ENCODE assay signal across 8 mouse cellular contexts in genomic region chr4:134534932-134535786, GRCm38 (mm10). TPM values are rescaled to one million over a fixed set of nuclear protein-coding genes. Genes with fewer than 3 reads are reported as not detected.
DNase-seq lines count a peak whose midpoint lies in the region; ATAC-seq and TF ChIP-seq lines count a peak whose summit lies in the region.

TSS of gene Mtfr1l (minus strand) at chr4:134535387.

- ATAC-seq in forebrain, postnatal 0 days, result peak; percentile 97
- peak; percentile 97 for ATAC-seq in lung, embryonic 15.5 days (ENCODE audit: borderline replicate concordance, extremely low read depth, low FRiP score, low TSS enrichment)

- peaks cover 9 to 14% of the 10 kb centered on the region in 2 experiments for H3K4me1 ChIP-seq in MEL (ENCODE audit: control insufficient read depth in 1 of 2, insufficient read depth in 2 of 2, low read length in 2 of 2)
- H3K4me1 ChIP-seq in cerebellum, adult 2 months (ENCODE audit: control insufficient read depth, insufficient read depth, low read length), result peaks cover 23% of the 10 kb centered on the region
- peaks cover 10% of the 10 kb centered on the region for H3K4me1 ChIP-seq in forebrain, postnatal 0 days (ENCODE audit: insufficient read depth)
- H3K4me1 ChIP-seq in lung, embryonic 15.5 days, result peaks cover 29% of the 10 kb centered on the region

- no peak for TF ChIP-seq CTCF in MEL (IDR thresholded peaks at IDR 0.05 in 2 of 3, conservative IDR thresholded peaks at IDR 0.05 in 1 of 3; ENCODE audit: control insufficient read depth in 1 of 3, insufficient read depth in 1 of 3, low read depth in 2 of 3, low read length in 3 of 3, poor library complexity in 1 of 3, severe bottlenecking in 1 of 3)
- TF ChIP-seq CTCF in cerebellum, adult 2 months (IDR thresholded peaks at IDR 0.05; ENCODE audit: borderline replicate concordance, insufficient read depth, low read depth, low read length), result no peak
- no peak for TF ChIP-seq CTCF in forebrain, postnatal 0 days (IDR thresholded peaks at IDR 0.05; ENCODE audit: low read depth)

- no peaks in the 10 kb centered on the region for H3K27me3 ChIP-seq in MEL (ENCODE audit: control insufficient read depth in 1 of 2, insufficient read depth in 2 of 2, low read length in 2 of 2)
- no peaks in the 10 kb centered on the region for H3K27me3 ChIP-seq in cerebellum, adult 2 months (ENCODE audit: control insufficient read depth, insufficient read depth, low read length)
- H3K27me3 ChIP-seq in forebrain, postnatal 0 days (ENCODE audit: insufficient read depth, low read length), result no peaks in the 10 kb centered on the region
- no peaks in the 10 kb centered on the region for H3K27me3 ChIP-seq in lung, embryonic 15.5 days

- H3K9me3 ChIP-seq in MEL (replicated peaks; ENCODE audit: insufficient read depth, low read length), result no peaks in the 10 kb centered on the region
- no peaks in the 10 kb centered on the region for H3K9me3 ChIP-seq in forebrain, postnatal 0 days (ENCODE audit: low read length)
- H3K9me3 ChIP-seq in lung, embryonic 15.5 days, result no peaks in the 10 kb centered on the region

- H3K27ac ChIP-seq in MEL (ENCODE audit: control insufficient read depth, low read depth, low read length), result peak within 1 kb of the TSS; percentile 67
- peak within 1 kb of the TSS; percentile 69; the same call in 1 of the 2 replicates for H3K27ac ChIP-seq in cerebellum, adult 2 months (ENCODE audit: insufficient read depth, low read length)
- peak within 1 kb of the TSS; percentile 90 for H3K27ac ChIP-seq in forebrain, postnatal 0 days (ENCODE audit: low read depth, low read length)
- peak within 1 kb of the TSS; percentile 88 for H3K27ac ChIP-seq in lung, embryonic 15.5 days

- peaks cover 0 to 7% of the 10 kb centered on the region in 2 experiments; a peak in 2 of 4 replicates for H3K36me3 ChIP-seq in MEL (ENCODE audit: control insufficient read depth in 1 of 2, insufficient read depth in 2 of 2, low read length in 2 of 2)
- peaks cover 30% of the 10 kb centered on the region for H3K36me3 ChIP-seq in forebrain, postnatal 0 days (ENCODE audit: insufficient read depth)
- H3K36me3 ChIP-seq in lung, embryonic 15.5 days, result peaks cover 26% of the 10 kb centered on the region

- peak within 1 kb of the TSS; percentile 88 to 93 for H3K4me3 ChIP-seq in MEL (ENCODE audit: control insufficient read depth in 1 of 2, insufficient read depth in 1 of 2, low read depth in 2 of 2, low read length in 2 of 2)
- H3K4me3 ChIP-seq in cerebellum, adult 2 months (replicated peaks; ENCODE audit: insufficient read depth, low read depth, low read length), result peak within 1 kb of the TSS; percentile 73
- H3K4me3 ChIP-seq in forebrain, postnatal 0 days (ENCODE audit: low read depth, low read length), result peak within 1 kb of the TSS; percentile 97
- H3K4me3 ChIP-seq in lung, embryonic 15.5 days, result peak within 1 kb of the TSS; percentile 88

- H3K4me2 ChIP-seq in forebrain, postnatal 0 days (ENCODE audit: low read depth), result peak within 1 kb of the TSS; percentile 99
- peak within 1 kb of the TSS; percentile 87 for H3K4me2 ChIP-seq in lung, embryonic 15.5 days

- DNase-seq in MEL (ENCODE audit: low read depth, low spot score), result peak; percentile 98
- peak; percentile 95 to 97 for DNase-seq in cerebellum, adult 2 months
- peak; percentile 95 for DNase-seq in forebrain, postnatal 0 days
- DNase-seq in heart, postnatal 4 days, result peak; percentile 98
- peak; percentile 94 to 96 for DNase-seq in layer of hippocampus, adult 8-10 months (ENCODE audit: low spot score in 2 of 2)
- peak; percentile 98 for DNase-seq in ovary, adult 18-20 months (ENCODE audit: low spot score)
- peak; percentile 95 for DNase-seq in thymus, postnatal 0 days (ENCODE audit: low spot score)

- peaks cover 12% of the 10 kb centered on the region for H3K79me2 ChIP-seq in MEL (ENCODE audit: control insufficient read depth, insufficient read depth, low read length, poor library complexity)

- no peak for TF ChIP-seq RAD21 in MEL (IDR thresholded peaks at IDR 0.05; ENCODE audit: low read depth, low read length)

- peak within 1 kb of the TSS; percentile 94 for H3K9ac ChIP-seq in MEL (ENCODE audit: control insufficient read depth, low read depth, low read length, poor library complexity, severe bottlenecking)
- H3K9ac ChIP-seq in forebrain, postnatal 0 days, result peak within 1 kb of the TSS; percentile 80
- peak within 1 kb of the TSS; percentile 73 for H3K9ac ChIP-seq in lung, embryonic 15.5 days

- peak; percentile 63 to 77 for TF ChIP-seq POLR2A in MEL (IDR thresholded peaks at IDR 0.05; ENCODE audit: control insufficient read depth in 1 of 2, insufficient read depth in 1 of 2, low read depth in 1 of 2, low read length in 2 of 2, poor library complexity in 1 of 2)
- TF ChIP-seq POLR2A in cerebellum, adult 2 months (IDR thresholded peaks at IDR 0.05; ENCODE audit: borderline replicate concordance, insufficient read depth, low read length), result 0 out of 2 replicates have a peak, but pooled peaks have one; percentile 38

- WGBS in cerebellum, adult 2 months, result under 1% methylated on average over 70 of the region's 71 CpGs
- 2% methylated on average over 68 of the region's 71 CpGs for WGBS in forebrain, postnatal 0 days
- under 1% methylated on average over 71 of the region's 71 CpGs for WGBS in lung, embryonic 15.5 days

- no peak for TF ChIP-seq EP300 in MEL (IDR thresholded peaks at IDR 0.05; ENCODE audit: low read depth in 1 of 2, low read length in 2 of 2)

TF ChIP-seq in MEL, 35 proteins besides CTCF, POLR2A, EP300 and RAD21 (continues in another document):
- peak; percentile 70 for TF ChIP-seq NELFE (IDR thresholded peaks at IDR 0.05; ENCODE audit: low read depth, low read length)
- no peak; the same call in 1 of the 2 replicates for TF ChIP-seq MXI1 (IDR thresholded peaks at IDR 0.05; ENCODE audit: low read depth, low read length)
- no peak; the same call in 1 of the 2 replicates for TF ChIP-seq SIN3A (IDR thresholded peaks at IDR 0.05; ENCODE audit: low read length)
- TF ChIP-seq UBTF (IDR thresholded peaks at IDR 0.05; ENCODE audit: borderline replicate concordance, insufficient read depth, low read depth, low read length), result peak; percentile 82; the same call in 1 of the 2 replicates
- peak; percentile 25; the same call in 1 of the 2 replicates for TF ChIP-seq TCF12 (IDR thresholded peaks at IDR 0.05; ENCODE audit: low read depth, low read length)
- no peak for TF ChIP-seq RCOR1 (IDR thresholded peaks at IDR 0.05; ENCODE audit: low read depth, low read length)
- no peak for TF ChIP-seq CHD1 (IDR thresholded peaks at IDR 0.05; ENCODE audit: low read depth, low read length)
- no peak for TF ChIP-seq ZKSCAN1 (IDR thresholded peaks at IDR 0.05; ENCODE audit: low read depth, low read length)
- peak; percentile 51; the same call in 1 of the 2 replicates for TF ChIP-seq CHD2 (IDR thresholded peaks at IDR 0.05; ENCODE audit: low read length)
- TF ChIP-seq USF1 (IDR thresholded peaks at IDR 0.05; ENCODE audit: low read depth, low read length), result 0 out of 2 replicates have a peak, but pooled peaks have one; percentile 22
- no peak for TF ChIP-seq MAX (IDR thresholded peaks at IDR 0.05; ENCODE audit: low read length)
- TF ChIP-seq MEF2A (IDR thresholded peaks at IDR 0.05; ENCODE audit: extremely low read depth, insufficient replicate concordance, low read depth, low read length, poor library complexity, severe bottlenecking), result no peak
- peak; percentile 85 for TF ChIP-seq ELF1 (IDR thresholded peaks at IDR 0.05; ENCODE audit: low read depth, low read length)
- no peak for TF ChIP-seq ETS1 (IDR thresholded peaks at IDR 0.05; ENCODE audit: low read depth, low read length)
- TF ChIP-seq ZMIZ1 (IDR thresholded peaks at IDR 0.05; ENCODE audit: low read depth, low read length), result 0 out of 2 replicates have a peak, but pooled peaks have one; percentile 65
- TF ChIP-seq HCFC1 (IDR thresholded peaks at IDR 0.05; ENCODE audit: low read depth, low read length), result peak; percentile 88
- no peak for TF ChIP-seq GATA1 (IDR thresholded peaks at IDR 0.05; ENCODE audit: low read depth, low read length)
- peak; percentile 83 for TF ChIP-seq NRF1 (IDR thresholded peaks at IDR 0.05; ENCODE audit: insufficient read depth, low read depth, low read length, poor library complexity, severe bottlenecking)
- no peak for TF ChIP-seq GABPA (IDR thresholded peaks at IDR 0.05; ENCODE audit: low read depth, low read length)
- TF ChIP-seq POLR2AphosphoS2 (IDR thresholded peaks at IDR 0.05; ENCODE audit: low read length), result peak; percentile 76; the same call in 1 of the 2 replicates
- TF ChIP-seq TAL1 (IDR thresholded peaks at IDR 0.05; ENCODE audit: low read length), result no peak
- TF ChIP-seq ZC3H11A (IDR thresholded peaks at IDR 0.05; ENCODE audit: low read depth, low read length), result no peak
- TF ChIP-seq JUND (IDR thresholded peaks at IDR 0.05; ENCODE audit: low read depth, low read length), result no peak
- no peak for TF ChIP-seq POLR2AphosphoS5 (IDR thresholded peaks at IDR 0.05; ENCODE audit: borderline replicate concordance, low read depth, low read length)
- no peak for TF ChIP-seq SMC3 (IDR thresholded peaks at IDR 0.05; ENCODE audit: low read depth, low read length)
- no peak for TF ChIP-seq MYC (IDR thresholded peaks at IDR 0.05; ENCODE audit: low read depth, low read length)
- no peak for TF ChIP-seq ZNF384 (IDR thresholded peaks at IDR 0.05; ENCODE audit: low read depth, low read length)
- no peak for TF ChIP-seq MAFK (IDR thresholded peaks at IDR 0.05; ENCODE audit: borderline replicate concordance, low read depth, low read length)
- TF ChIP-seq E2F4 (IDR thresholded peaks at IDR 0.05; ENCODE audit: borderline replicate concordance, low read depth, low read length), result no peak
- no peak for TF ChIP-seq MYB (IDR thresholded peaks at IDR 0.05; ENCODE audit: low read depth, low read length)
- no peak for TF ChIP-seq USF2 (IDR thresholded peaks at IDR 0.05; ENCODE audit: borderline replicate concordance in 1 of 2, insufficient read depth in 1 of 2, low read depth in 1 of 2, low read length in 2 of 2)

RNA-seq across cellular contexts. Expression of gene Mtfr1l, which starts in this region (rescaled TPM):
- 44.3 and 52.0 TPM in 2 replicates for total RNA-seq in MEL (2012; rRNA removed)
- polyA plus RNA-seq in MEL (2012; ENCODE audit: insufficient read depth in 1 of 2, insufficient read length in 2 of 2, low read depth in 1 of 2, low replicate concordance in 2 of 2, missing spikeins in 1 of 2), result 10 to 100 TPM in 1 of 2 experiments, not detected in 1; 88.3 TPM
- 146 and 148 TPM in 2 replicates for polyA plus RNA-seq in cerebellum, adult 2 months (2012; rRNA removed)
- 116 and 119 TPM in 2 replicates for total RNA-seq in forebrain, postnatal 0 days (2014; rRNA removed)
- polyA plus RNA-seq in forebrain, postnatal 0 days (2015; fragmentation: Nextera tagmentation; extraction: Ambion mirVana), result 191 and 194 TPM in 2 replicates
- 100 to 1,000 TPM; 145 to 150 TPM for total RNA-seq in heart, postnatal 4 days (2021)
- total RNA-seq in layer of hippocampus, adult 8-10 months (2022), result 10 to 100 TPM; 65.9 to 74.2 (median 67.9) TPM
- 109 and 114 TPM in 2 replicates for polyA plus RNA-seq in lung, embryonic 15.5 days (2015; fragmentation: Nextera tagmentation; extraction: Ambion mirVana)
- 98.6 and 104 TPM in 2 replicates for polyA plus RNA-seq in thymus, postnatal 0 days (2015; fragmentation: Nextera tagmentation; extraction: Ambion mirVana)

Comparison
In these comparisons a context has a peak if more than half of its experiments do, and no peak if none do; other contexts are left out.
1. Peak in every context shown above with its lines: DNase-seq, ATAC-seq, H3K4me3 ChIP-seq and H3K27ac ChIP-seq.